Mouse (Mus musculus) forebrain, embryonic 16.5 days (tissue): ENCODE data around the gene Stpg1. TPM values are rescaled to one million over a fixed set of nuclear protein-coding genes. Genes with fewer than 3 reads are reported as not detected.

Source experiments
- ATAC-seq: fragments of 200-750 bp; cut with Nextera tagmentation; 2 replicates; pipeline ENCODE4 v1.8.0; 2017; ENCODE audit warnings: mild to moderate bottlenecking, moderate library complexity
- H3K27ac ChIP-seq: fragments of 300-500 bp; sonication (generic); 2 replicates; pipeline ENCODE4 v1.5.1; 2014; ENCODE audit warnings: low read length, control low read depth
- H3K27me3 ChIP-seq: fragments of 300-500 bp; sonication (generic); replicated peaks from 2 replicates; pipeline ENCODE4 v1.6.1; 2014; ENCODE audit warnings: low read length; ENCODE audit not compliant: control insufficient read depth, insufficient read depth
- H3K36me3 ChIP-seq: fragments of 300-500 bp; sonication (generic); 2 replicates; pipeline ENCODE4 v1.6.1; 2014; ENCODE audit not compliant: control insufficient read depth, insufficient read depth
- H3K4me1 ChIP-seq: fragments of 300-500 bp; sonication (generic); replicated peaks from 2 replicates; pipeline ENCODE4 v1.6.1; 2014; ENCODE audit warnings: low read length; ENCODE audit not compliant: control insufficient read depth, insufficient read depth
- H3K4me2 ChIP-seq: fragments of 300-500 bp; sonication (generic); 2 replicates; pipeline ENCODE4 v1.6.1; 2014; ENCODE audit warnings: mild to moderate bottlenecking, low read length, control low read depth
- H3K4me3 ChIP-seq: fragments of 300-500 bp; sonication (generic); replicated peaks from 2 replicates; pipeline ENCODE4 v1.5.1; 2014; ENCODE audit warnings: mild to moderate bottlenecking, low read length, control low read depth
- H3K9ac ChIP-seq: fragments of 300-500 bp; sonication (generic); replicated peaks from 2 replicates; pipeline ENCODE4 v1.6.1; 2014; ENCODE audit warnings: low read depth, low read length, control low read depth
- H3K9me3 ChIP-seq: fragments of 300-500 bp; sonication (generic); 2 replicates; pipeline ENCODE4 v1.6.1; 2016; ENCODE audit warnings: low read length; ENCODE audit not compliant: control insufficient read depth
- WGBS: fragments of 180-500 bp; shearing (Covaris S2); extraction: QIAGEN DNeasy Blood & Tissue Kit; methylation state at CpG from one replicate; pipeline ENCODE4 v1.1.7; 2014; 5-methylcytosine and 5-hydroxymethylcytosine counted together
- polyA plus RNA-seq: library from polyadenylated mRNA; unstranded; fragments of >200 nt; fragmentation: Nextera tagmentation; extraction: Ambion mirVana; gene quantifications from 2 replicates; pipeline ENCODE4 v1.2.1, GENCODE M21; 2015

The Stpg1 gene
- polyA plus RNA-seq, 1 experiment from 2014 or later = not detected

DNA sequence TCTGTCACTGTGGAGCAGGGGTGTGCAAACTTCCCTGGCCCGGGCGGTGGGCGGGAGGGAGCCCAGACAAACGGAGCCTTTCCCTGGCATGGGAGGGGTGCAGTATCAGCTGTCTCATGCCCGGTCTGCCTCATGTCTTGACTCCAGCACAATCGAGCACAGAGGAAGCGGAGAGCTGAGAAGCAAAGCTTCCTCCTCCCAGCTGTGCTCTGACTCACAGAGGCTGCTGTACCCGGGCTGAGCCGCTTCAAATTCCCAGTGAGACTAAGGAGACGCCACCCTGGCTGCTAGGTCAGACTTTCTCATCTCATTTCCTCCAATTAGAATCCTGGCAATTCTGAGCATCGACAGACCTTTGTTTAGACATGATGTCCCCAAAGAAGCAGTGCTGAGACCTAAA is 72.5 kb downstream of the Stpg1 start:
- H3K36me3 ChIP-seq = no peaks in the 10 kb centered on the region
- no peak overlapping the region for H3K4me3 ChIP-seq
- H3K27ac ChIP-seq = no peak overlapping the region
- 40% methylated on average over 11 of the region's 11 CpGs for WGBS
- ATAC-seq = no peak
- H3K9ac ChIP-seq = 0 out of 2 replicates have a peak overlapping the region, but pooled peaks have one; percentile 16
- 0 out of 2 replicates have a peak, but pooled peaks cover 7% of the 10 kb centered on the region for H3K27me3 ChIP-seq
- peaks cover 23% of the 10 kb centered on the region for H3K4me1 ChIP-seq
- no peaks in the 10 kb centered on the region for H3K9me3 ChIP-seq
- H3K4me2 ChIP-seq = no peak overlapping the region

DNA sequence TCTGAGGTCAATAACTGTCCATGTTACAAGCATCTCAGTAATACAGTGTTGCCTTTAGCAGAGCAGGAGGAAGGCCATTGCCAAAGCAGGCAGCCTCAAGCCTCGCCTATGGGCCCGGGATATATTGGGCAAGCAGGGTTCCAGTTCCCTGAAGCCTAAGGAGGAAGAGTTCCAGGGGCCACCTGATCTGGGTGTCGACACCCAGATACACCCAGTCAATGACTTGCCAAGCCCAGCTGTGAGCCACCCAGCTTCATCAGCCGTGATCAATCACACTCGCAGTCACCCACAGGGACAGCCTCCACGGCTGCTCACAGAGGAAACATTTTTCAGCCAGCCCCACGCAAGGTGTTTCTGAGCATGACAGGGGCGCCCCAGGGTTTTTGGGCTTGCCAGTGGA is 72.9 kb downstream of the Stpg1 start:
- Histone ChIP-seq H3K4me1 (peaks cover 23% of the 10 kb centered on the region), H3K27me3 (0 out of 2 replicates have a peak, but pooled peaks cover 8% of the 10 kb centered on the region), H3K9ac (no peak overlapping the region), H3K4me3 (no peak overlapping the region), H3K36me3 (no peaks in the 10 kb centered on the region), H3K4me2 (no peak overlapping the region), H3K9me3 (no peaks in the 10 kb centered on the region), H3K27ac (no peak overlapping the region)
- WGBS = 77% methylated on average over 8 of the region's 8 CpGs
- ATAC-seq = no peak

DNA sequence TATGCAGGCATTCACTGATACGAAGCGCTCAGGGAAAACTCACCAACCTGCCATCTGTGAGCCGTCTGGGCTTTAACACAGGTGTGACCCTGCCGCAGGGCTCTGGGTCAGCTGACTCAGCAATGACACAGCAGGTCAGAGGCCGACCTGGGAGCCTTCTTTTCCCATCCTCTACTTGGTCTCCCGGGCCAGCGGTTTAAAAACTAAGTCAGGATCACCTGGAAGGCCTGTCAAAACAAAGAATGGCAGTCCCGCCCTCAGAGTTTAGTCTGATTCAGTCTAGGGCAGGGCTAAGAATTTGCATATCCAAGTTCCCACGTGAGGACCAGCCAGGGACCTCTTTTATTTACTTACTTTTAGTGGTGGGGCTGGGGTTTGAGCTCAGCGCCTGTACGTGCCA is 74.6 kb downstream of the Stpg1 start:
- Histone ChIP-seq H3K9ac (no peak overlapping the region), H3K27ac (no peak overlapping the region), H3K9me3 (no peaks in the 10 kb centered on the region), H3K4me1 (peaks cover 36% of the 10 kb centered on the region), H3K4me2 (no peak overlapping the region), H3K4me3 (no peak overlapping the region), H3K36me3 (no peaks in the 10 kb centered on the region), H3K27me3 (peaks cover 13% of the 10 kb centered on the region; the same call in 1 of the 2 replicates)
- 11% methylated on average over 11 of the region's 11 CpGs for WGBS
- ATAC-seq = no peak

DNA sequence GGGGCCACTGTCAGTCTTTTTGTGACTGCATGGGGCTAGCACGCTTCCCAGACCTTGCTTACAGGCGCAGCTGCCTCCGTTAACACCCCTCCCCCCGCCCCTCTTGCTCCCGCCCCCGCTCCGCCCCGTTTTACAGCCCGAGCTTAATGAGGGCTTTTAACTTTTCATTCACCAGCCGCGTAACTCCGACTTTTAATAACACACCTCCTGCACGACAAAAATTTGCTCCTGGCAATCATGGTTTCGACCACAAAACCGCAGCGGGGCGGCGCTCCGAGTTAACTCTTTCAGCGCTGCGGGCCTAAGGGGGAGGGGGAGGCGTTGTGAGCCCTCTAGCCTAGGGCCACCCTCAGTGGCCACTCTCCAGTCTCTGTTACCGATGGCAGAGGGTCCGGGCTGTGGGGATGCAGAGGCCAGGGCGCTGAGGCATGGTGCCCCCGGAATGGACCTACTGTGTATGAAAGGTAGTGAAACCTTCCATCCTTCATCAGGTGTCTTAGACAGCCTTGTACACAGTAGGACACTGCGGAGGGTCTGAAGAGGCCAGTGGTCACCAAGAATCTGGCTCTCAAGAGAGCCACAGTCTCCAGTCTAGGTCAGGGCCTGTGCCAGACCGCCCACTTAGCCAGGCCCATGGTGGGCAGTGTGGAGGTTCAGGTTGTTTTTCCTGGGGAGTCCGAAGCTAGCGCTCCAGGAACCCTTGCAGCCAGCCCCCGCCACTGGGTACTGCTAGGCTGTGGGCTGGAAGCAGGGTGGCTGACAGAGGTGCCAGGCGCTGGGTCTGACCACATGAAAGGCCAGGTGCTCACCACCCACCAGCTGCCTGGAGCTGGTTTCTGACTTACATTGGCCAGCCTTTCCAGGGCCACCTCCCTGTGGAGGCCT is 75.8 kb downstream of the Stpg1 start:
- WGBS = 11% methylated on average over 32 of the region's 32 CpGs
- peak; percentile 60 for ATAC-seq
- H3K4me2 ChIP-seq = peak overlapping the region; percentile 51
- H3K27ac ChIP-seq = no peak overlapping the region
- H3K36me3 ChIP-seq = no peaks in the 10 kb centered on the region
- peak overlapping the region; percentile 36 for H3K4me3 ChIP-seq
- peaks cover 13% of the 10 kb centered on the region; the same call in 1 of the 2 replicates for H3K27me3 ChIP-seq
- no peaks in the 10 kb centered on the region for H3K9me3 ChIP-seq
- H3K9ac ChIP-seq = peak overlapping the region; percentile 23
- peaks cover 32% of the 10 kb centered on the region for H3K4me1 ChIP-seq

DNA sequence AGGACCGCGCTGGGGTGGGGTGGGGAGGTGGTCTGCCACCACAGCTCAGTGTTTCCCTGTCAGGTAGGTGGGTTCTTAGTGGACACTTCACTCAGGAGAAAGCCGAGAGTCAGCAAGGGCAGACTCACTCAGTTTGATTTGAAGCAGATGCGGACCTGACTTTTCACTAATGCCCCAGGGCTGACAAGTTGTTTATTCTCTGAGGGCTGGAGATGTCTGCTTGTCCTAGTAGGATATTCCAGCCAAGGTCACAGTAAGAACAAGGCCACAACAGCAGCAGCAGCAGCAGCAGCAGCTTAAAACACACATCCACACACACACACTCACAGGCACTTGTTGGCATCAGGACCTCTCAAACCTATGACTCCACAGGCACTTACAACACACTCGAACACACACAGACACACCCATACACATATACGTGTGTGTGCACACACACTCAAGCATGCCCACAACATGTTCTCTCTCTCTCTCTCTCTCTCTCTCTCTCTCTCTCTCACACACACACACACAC is 76.5 kb downstream of the Stpg1 start:
- Histone ChIP-seq H3K4me2 (no peak overlapping the region), H3K27me3 (peaks cover 13% of the 10 kb centered on the region; the same call in 1 of the 2 replicates), H3K9ac (no peak overlapping the region), H3K36me3 (no peaks in the 10 kb centered on the region), H3K4me3 (no peak overlapping the region), H3K9me3 (no peaks in the 10 kb centered on the region), H3K4me1 (peaks cover 30% of the 10 kb centered on the region), H3K27ac (no peak overlapping the region)
- ATAC-seq = no peak
- WGBS = 62% methylated on average over 6 of the region's 6 CpGs

DNA sequence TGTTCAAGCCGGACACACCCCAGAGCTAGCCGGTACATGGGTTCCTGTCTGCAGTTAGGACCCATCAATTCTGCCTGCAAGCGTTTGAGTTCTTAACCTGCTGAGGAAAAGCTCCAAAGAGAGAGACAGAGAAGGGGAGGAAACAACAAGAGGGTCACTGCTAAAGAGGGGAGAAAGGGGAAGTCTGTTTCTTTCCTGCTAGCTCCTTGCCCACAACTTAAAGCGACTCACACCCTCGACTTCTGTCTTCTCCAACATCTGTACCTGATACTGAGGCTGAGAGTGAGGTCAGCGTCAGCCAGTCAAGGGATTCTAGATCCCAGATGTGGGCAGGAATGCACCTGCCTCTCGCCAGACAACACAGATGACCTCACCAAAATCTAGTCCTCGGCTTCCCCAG is 77.7 kb downstream of the Stpg1 start:
- no peak overlapping the region for H3K4me3 ChIP-seq
- no peak overlapping the region for H3K27ac ChIP-seq
- peaks cover 30% of the 10 kb centered on the region for H3K4me1 ChIP-seq
- no peak overlapping the region for H3K9ac ChIP-seq
- no peak for ATAC-seq
- no peaks in the 10 kb centered on the region for H3K9me3 ChIP-seq
- no peak overlapping the region for H3K4me2 ChIP-seq
- WGBS = 27% methylated on average over 8 of the region's 8 CpGs
- no peaks in the 10 kb centered on the region for H3K36me3 ChIP-seq
- H3K27me3 ChIP-seq = peaks cover 13% of the 10 kb centered on the region; the same call in 1 of the 2 replicates

DNA sequence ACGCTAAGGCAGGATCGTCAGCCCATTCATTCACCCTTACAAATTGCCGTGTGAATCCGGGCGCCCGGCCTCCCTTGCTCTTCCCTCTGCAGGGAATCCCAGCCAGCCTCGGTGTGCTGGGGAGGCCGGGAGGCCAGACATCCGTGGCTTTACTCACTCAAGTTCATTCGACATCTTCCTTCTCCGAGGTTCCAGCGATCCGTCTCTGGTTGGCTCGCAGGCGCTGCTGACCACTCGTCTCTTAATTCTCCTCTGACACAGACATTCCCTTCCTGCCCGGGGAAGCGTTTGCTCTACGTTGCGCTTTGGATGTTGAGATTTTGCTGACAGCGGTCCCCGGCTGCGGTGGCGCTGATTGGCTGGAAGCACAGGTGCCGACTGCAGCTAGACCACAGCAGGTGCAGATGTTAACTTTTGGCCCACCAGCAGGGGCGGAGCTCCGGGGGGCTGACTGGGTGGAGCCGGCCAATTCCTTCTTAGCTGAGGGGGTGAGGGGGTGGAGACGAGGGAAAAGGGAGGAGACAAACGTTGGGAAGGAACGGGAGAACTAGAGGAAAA is 78.7 kb downstream of the Stpg1 start, which contains the start of gene Grhl3:
Gene Grhl3 (minus strand): TSS at position 380 of the 558 bp plus-strand sequence.
- ATAC-seq = 0 out of 2 replicates have a peak, but pooled peaks have one; percentile 3
- H3K27me3 ChIP-seq = peaks cover 13% of the 10 kb centered on the region; the same call in 1 of the 2 replicates
- H3K4me3 ChIP-seq = peak within 1 kb of the TSS; percentile 42
- H3K27ac ChIP-seq = no peak within 1 kb of the TSS
- no peaks in the 10 kb centered on the region for H3K36me3 ChIP-seq
- peak within 1 kb of the TSS; percentile 14; the same call in 1 of the 2 replicates for H3K9ac ChIP-seq
- H3K9me3 ChIP-seq = no peaks in the 10 kb centered on the region
- peaks cover 30% of the 10 kb centered on the region for H3K4me1 ChIP-seq
- H3K4me2 ChIP-seq = peak within 1 kb of the TSS; percentile 82
- under 1% methylated on average over 31 of the region's 31 CpGs for WGBS

DNA sequence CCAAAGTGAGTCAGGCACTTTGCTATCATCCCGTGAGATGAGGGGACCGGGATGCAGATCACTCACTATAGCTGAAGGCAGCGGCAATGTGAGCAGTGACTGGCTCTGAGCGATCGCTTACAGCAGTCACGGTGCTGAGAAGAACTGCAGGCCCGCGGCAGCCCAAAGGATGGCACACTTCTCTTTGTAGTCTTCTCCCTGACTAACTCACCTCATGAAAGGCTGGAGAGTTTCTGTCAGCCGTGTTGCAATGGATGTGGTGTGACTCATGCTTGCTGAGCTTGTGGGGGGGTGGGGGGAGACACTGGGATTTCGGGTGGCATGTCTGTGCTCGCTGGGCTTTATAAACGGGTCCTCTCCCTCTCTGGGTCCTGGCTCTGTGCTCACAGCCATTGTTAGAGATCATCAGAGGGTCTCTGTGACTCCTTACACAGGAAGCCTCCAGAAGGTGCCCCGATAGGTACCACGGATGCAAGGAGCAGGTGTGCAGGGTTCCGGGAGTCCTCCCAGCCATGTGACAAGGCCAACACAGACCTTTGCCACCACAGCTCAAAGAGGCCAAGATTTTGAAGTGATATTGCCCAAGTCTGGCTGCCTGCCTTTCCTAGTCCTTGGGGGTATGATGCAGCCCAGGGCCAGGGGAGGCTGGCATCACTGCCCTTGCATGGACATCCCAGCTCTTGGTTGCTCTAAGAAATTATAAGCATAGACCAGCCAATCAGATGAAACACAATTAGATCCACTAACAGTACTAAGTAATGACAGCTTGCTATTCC is 81.0 kb downstream of the Stpg1 start:
- 65% methylated on average over 15 of the region's 15 CpGs for WGBS
- no peaks in the 10 kb centered on the region for H3K36me3 ChIP-seq
- no peak for ATAC-seq
- H3K9ac ChIP-seq = no peak overlapping the region
- no peak overlapping the region for H3K4me2 ChIP-seq
- H3K27ac ChIP-seq = no peak overlapping the region
- peaks cover 17% of the 10 kb centered on the region for H3K4me1 ChIP-seq
- H3K27me3 ChIP-seq = peaks cover 13% of the 10 kb centered on the region; the same call in 1 of the 2 replicates
- H3K9me3 ChIP-seq = no peaks in the 10 kb centered on the region
- no peak overlapping the region for H3K4me3 ChIP-seq
